Mouse (Mus musculus) forebrain, postnatal 0 days (tissue): ENCODE results near the gene Sf3b5. TPM values are rescaled to one million over a fixed set of nuclear protein-coding genes. Genes with fewer than 3 reads are reported as not detected.
A peak's percentile ranks its signal among the peaks of the same experiment; 100 is the strongest.

Source experiments
- ATAC-seq: fragments of 200-750 bp; cut with Nextera tagmentation; 2 replicates; pipeline ENCODE4 v1.8.0; 2017; ENCODE audit warnings: mild to moderate bottlenecking, moderate library complexity
- DNase-seq: peaks from one replicate; pipeline ENCODE4 v3.0.0-alpha.2; 2015
- H3K27ac ChIP-seq: fragments of 300-500 bp; sonication (generic); 2 replicates; pipeline ENCODE4 v1.5.1; 2014; ENCODE audit warnings: low read depth, mild to moderate bottlenecking, antibody characterized with exemption, low read length, moderate library complexity, mixed read lengths
- H3K27me3 ChIP-seq: fragments of 300-500 bp; sonication (generic); 2 replicates; pipeline ENCODE4 v1.6.1; 2014; ENCODE audit warnings: mild to moderate bottlenecking, low read length, mixed read lengths; ENCODE audit not compliant: insufficient read depth
- H3K36me3 ChIP-seq: fragments of 300-500 bp; sonication (generic); 2 replicates; pipeline ENCODE4 v1.6.1; 2014; ENCODE audit warnings: mild to moderate bottlenecking, moderate library complexity; ENCODE audit not compliant: insufficient read depth
- H3K4me1 ChIP-seq: fragments of 300-500 bp; sonication (generic); 2 replicates; pipeline ENCODE4 v1.6.1; 2014; ENCODE audit warnings: antibody characterized with exemption; ENCODE audit not compliant: insufficient read depth
- H3K4me2 ChIP-seq: fragments of 300-500 bp; sonication (generic); 2 replicates; pipeline ENCODE4 v1.6.1; 2014; ENCODE audit warnings: low read depth, mild to moderate bottlenecking, moderate library complexity
- H3K4me3 ChIP-seq: fragments of 300-500 bp; sonication (generic); 2 replicates; pipeline ENCODE4 v1.5.1; 2014; ENCODE audit warnings: low read depth, low read length, mixed read lengths
- H3K9ac ChIP-seq: fragments of 300-500 bp; sonication (generic); 2 replicates; pipeline ENCODE4 v1.6.1; 2014; ENCODE audit warnings: mild to moderate bottlenecking
- H3K9me3 ChIP-seq: fragments of 300-500 bp; sonication (generic); 2 replicates; pipeline ENCODE4 v1.6.1; 2016; ENCODE audit warnings: low read length
- CTCF ChIP-seq: sonication (generic); IDR thresholded peaks from 2 replicates; pipeline ENCODE4 v1.5.1; 2016; ENCODE audit warnings: antibody characterized with exemption, control low read depth, low read depth
- WGBS: fragments of 180-500 bp; shearing (Covaris S2); extraction: QIAGEN DNeasy Blood & Tissue Kit; methylation state at CpG from one replicate; pipeline ENCODE4 v1.1.7; 2014; 5-methylcytosine and 5-hydroxymethylcytosine counted together
- polyA plus RNA-seq: library from polyadenylated mRNA; unstranded; fragments of >200 nt; fragmentation: Nextera tagmentation; extraction: Ambion mirVana; gene quantifications from 2 replicates; pipeline ENCODE4 v1.2.1, GENCODE M21; 2015
- total RNA-seq: library from RNA; depleted of rRNA; stranded (reverse); fragments of >200 nt; gene quantifications from 2 replicates; pipeline ENCODE4 v1.2.3, GENCODE M21; 2014

Sf3b5 gene
- total and polyA plus RNA-seq, 2 experiments from 2014 or later, result 19.7 to 30.2 TPM

GRCm38 (mm10) chr10:12981071-12981470 is 24.1 kb upstream of the Sf3b5 start:
- H3K9ac ChIP-seq, result no peak overlapping the region
- no peaks in the 10 kb centered on the region for H3K9me3 ChIP-seq
- H3K4me3 ChIP-seq, result no peak overlapping the region
- no peak overlapping the region for H3K27ac ChIP-seq
- 78% methylated on average over 7 of the region's 7 CpGs for WGBS
- no peak for TF ChIP-seq CTCF
- no peaks in the 10 kb centered on the region for H3K27me3 ChIP-seq
- H3K4me2 ChIP-seq, result no peak overlapping the region
- H3K4me1 ChIP-seq, result no peaks in the 10 kb centered on the region
- H3K36me3 ChIP-seq, result no peaks in the 10 kb centered on the region
- no peak for DNase-seq
- ATAC-seq, result no peak

DNA sequence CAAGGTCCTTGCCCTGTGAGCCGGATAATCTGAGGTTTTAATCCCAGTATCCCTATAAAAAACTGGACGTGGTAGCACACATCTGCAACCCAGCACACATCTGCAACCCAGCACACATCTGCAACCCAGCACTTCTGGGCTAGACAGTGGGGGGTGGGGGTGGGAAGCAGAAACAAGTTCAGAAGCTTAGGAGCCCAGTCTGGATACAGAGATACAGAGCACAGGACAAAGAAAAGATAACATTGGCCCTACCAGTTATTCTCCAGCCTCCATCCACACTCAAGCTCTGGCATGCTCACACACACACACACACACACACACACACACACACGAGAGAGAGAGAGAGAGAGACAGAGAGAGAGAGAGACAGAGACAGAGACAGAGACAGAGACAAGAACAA is 21.6 kb upstream of the Sf3b5 start:
- Histone ChIP-seq H3K4me2 (no peak overlapping the region), H3K4me3 (no peak overlapping the region), H3K9me3 (no peaks in the 10 kb centered on the region), H3K27me3 (no peaks in the 10 kb centered on the region), H3K36me3 (no peaks in the 10 kb centered on the region), H3K9ac (no peak overlapping the region), H3K27ac (no peak overlapping the region), H3K4me1 (no peaks in the 10 kb centered on the region)
- no peak for DNase-seq
- no peak for TF ChIP-seq CTCF
- no peak for ATAC-seq
- WGBS, result 69% methylated on average over 3 of the region's 3 CpGs

GRCm38 (mm10) chr10:12985028-12985427 is 20.1 kb upstream of the Sf3b5 start:
- no peaks in the 10 kb centered on the region for H3K36me3 ChIP-seq
- no peaks in the 10 kb centered on the region for H3K27me3 ChIP-seq
- no peak for DNase-seq
- no peak overlapping the region for H3K4me3 ChIP-seq
- H3K4me2 ChIP-seq, result no peak overlapping the region
- H3K4me1 ChIP-seq, result no peaks in the 10 kb centered on the region
- no peak overlapping the region for H3K9ac ChIP-seq
- TF ChIP-seq CTCF, result no peak
- WGBS, result 91% methylated on average over 3 of the region's 3 CpGs
- no peak for ATAC-seq
- H3K9me3 ChIP-seq, result no peaks in the 10 kb centered on the region
- H3K27ac ChIP-seq, result no peak overlapping the region

DNA sequence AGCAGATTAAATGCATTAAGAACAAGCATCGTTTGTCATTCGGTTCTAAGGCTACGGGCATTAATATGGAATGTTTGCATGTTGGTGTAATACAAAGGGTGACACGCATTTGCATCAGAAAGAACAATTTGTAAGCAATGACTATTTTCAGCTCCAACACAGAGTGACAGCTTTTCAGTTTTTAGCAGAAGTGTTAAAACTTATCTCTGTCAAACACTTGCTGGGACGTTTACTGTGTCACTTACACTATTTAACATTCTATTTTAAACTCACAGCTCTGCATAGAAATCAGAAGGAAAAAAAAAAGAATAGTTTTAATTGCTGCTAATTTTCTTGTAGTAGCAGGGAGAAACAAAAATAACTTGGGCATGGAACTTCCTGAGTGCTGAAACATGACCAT is 18.7 kb upstream of the Sf3b5 start:
- Histone ChIP-seq H3K4me2 (no peak overlapping the region), H3K4me1 (no peaks in the 10 kb centered on the region), H3K27me3 (no peaks in the 10 kb centered on the region), H3K9ac (no peak overlapping the region), H3K4me3 (no peak overlapping the region), H3K27ac (no peak overlapping the region), H3K36me3 (no peaks in the 10 kb centered on the region), H3K9me3 (no peaks in the 10 kb centered on the region)
- no peak for TF ChIP-seq CTCF
- 23% methylated on average over 5 of the region's 5 CpGs for WGBS
- DNase-seq, result peak; percentile 11
- ATAC-seq, result peak; percentile 71

- Histone ChIP-seq H3K36me3 (no peaks in the 10 kb centered on the region), H3K4me2 (no peak overlapping the region), H3K9ac (no peak overlapping the region), H3K27ac (0 out of 2 replicates have a peak overlapping the region, but pooled peaks have one; percentile 21), H3K27me3 (no peaks in the 10 kb centered on the region), H3K4me1 (no peaks in the 10 kb centered on the region), H3K9me3 (no peaks in the 10 kb centered on the region), H3K4me3 (no peak overlapping the region)
- no peak for TF ChIP-seq CTCF
- WGBS, result 40% methylated on average over 4 of the region's 4 CpGs
- no peak for ATAC-seq
- no peak for DNase-seq
Observed at GRCm38 (mm10) chr10:12986943-12987342, 18.2 kb upstream of the Sf3b5 start.

GRCm38 (mm10) chr10:12991953-12992352 is 13.2 kb upstream of the Sf3b5 start:
- no peaks in the 10 kb centered on the region for H3K9me3 ChIP-seq
- no peak overlapping the region for H3K27ac ChIP-seq
- H3K4me2 ChIP-seq, result no peak overlapping the region
- H3K27me3 ChIP-seq, result no peaks in the 10 kb centered on the region
- no peak overlapping the region for H3K4me3 ChIP-seq
- no peak overlapping the region for H3K9ac ChIP-seq
- H3K36me3 ChIP-seq, result no peaks in the 10 kb centered on the region
- DNase-seq, result no peak
- 85% methylated on average over 5 of the region's 5 CpGs for WGBS
- no peaks in the 10 kb centered on the region for H3K4me1 ChIP-seq
- TF ChIP-seq CTCF, result no peak
- ATAC-seq, result no peak

GRCm38 (mm10) chr10:12993411-12994039 is 11.6 kb upstream of the Sf3b5 start:
- Histone ChIP-seq H3K27ac (no peak overlapping the region), H3K4me3 (no peak overlapping the region), H3K4me2 (no peak overlapping the region), H3K36me3 (no peaks in the 10 kb centered on the region), H3K9ac (no peak overlapping the region), H3K4me1 (no peaks in the 10 kb centered on the region), H3K27me3 (no peaks in the 10 kb centered on the region), H3K9me3 (no peaks in the 10 kb centered on the region)
- ATAC-seq, result no peak
- WGBS, result 91% methylated on average over 25 of the region's 25 CpGs
- TF ChIP-seq CTCF, result no peak
- no peak for DNase-seq
